9 mouse cellular contexts compared by ENCODE assay signal in the genomic region with DNA sequence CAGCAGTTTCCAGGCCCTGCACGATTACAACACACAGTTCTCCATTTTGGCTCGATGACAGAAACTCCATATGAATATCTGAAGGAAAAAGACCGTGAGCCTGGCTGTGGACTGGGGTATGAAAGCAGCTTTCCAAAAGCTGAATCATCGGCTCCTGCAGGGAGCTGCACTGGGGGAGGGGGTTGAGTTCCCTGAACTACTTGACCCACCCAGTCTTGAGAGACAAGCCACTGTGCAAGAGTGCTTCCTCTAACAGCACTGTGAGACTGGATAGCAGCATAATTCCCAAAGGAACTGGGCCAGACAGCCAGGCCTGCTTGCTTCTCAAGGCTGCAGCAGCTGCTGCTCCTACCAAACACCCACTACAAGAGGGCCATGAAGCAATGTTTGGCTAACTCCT.
DNase-seq lines count a peak whose midpoint lies in the region; ATAC-seq and TF ChIP-seq lines count a peak whose summit lies in the region.
"Had no signal": no experiment of that assay in that cellular context is flagged by ENCODE, and none has a peak within 500 bp of the region (broad histone marks: within the 10 kb centered on the region; RNA-seq: fewer than 3 reads in every experiment).

No protein-coding gene starts in this region.

- WGBS in intestine, embryonic 15.5 days, result 37% methylated on average over 4 of the region's 4 CpGs
- WGBS in intestine, postnatal 0 days, result 56% methylated on average over 4 of the region's 4 CpGs
- WGBS in lung, postnatal 0 days, result 15% methylated on average over 4 of the region's 4 CpGs

- H3K36me3 ChIP-seq in intestine, embryonic 15.5 days, result no peaks in the 10 kb centered on the region
- H3K36me3 ChIP-seq in intestine, postnatal 0 days (ENCODE audit: control insufficient read depth, insufficient read depth), result no peaks in the 10 kb centered on the region
- H3K36me3 ChIP-seq in lung, postnatal 0 days (ENCODE audit: insufficient read depth, low read length), result no peaks in the 10 kb centered on the region

- TF ChIP-seq CTCF in intestine, postnatal 0 days (IDR thresholded peaks at IDR 0.05; ENCODE audit: low read depth), result no peak
- TF ChIP-seq CTCF in lung, postnatal 0 days (IDR thresholded peaks at IDR 0.05), result no peak

- H3K4me2 ChIP-seq in intestine, embryonic 15.5 days (replicated peaks), result no peak overlapping the region
- no peak overlapping the region for H3K4me2 ChIP-seq in intestine, postnatal 0 days (replicated peaks; ENCODE audit: low read depth)
- H3K4me2 ChIP-seq in lung, postnatal 0 days (replicated peaks; ENCODE audit: low read depth, low read length), result no peak overlapping the region

- peak; percentile 17; the same call in 1 of the 2 replicates for TF ChIP-seq EP300 in lung, postnatal 0 days (IDR thresholded peaks at IDR 0.05)

- H3K4me3 ChIP-seq in intestine, embryonic 15.5 days (replicated peaks), result no peak overlapping the region
- H3K4me3 ChIP-seq in intestine, postnatal 0 days (ENCODE audit: low read depth, low read length), result no peak overlapping the region
- no peak overlapping the region for H3K4me3 ChIP-seq in lung, postnatal 0 days (ENCODE audit: low read depth, low read length)

- no peak overlapping the region for H3K9ac ChIP-seq in intestine, embryonic 15.5 days
- no peak overlapping the region for H3K9ac ChIP-seq in intestine, postnatal 0 days (ENCODE audit: low read depth, low read length)
- no peak overlapping the region for H3K9ac ChIP-seq in lung, postnatal 0 days (replicated peaks; ENCODE audit: low read depth)

- DNase-seq in ZHBTc4 (ENCODE audit: low read depth, low spot score), result peak; percentile 17
- DNase-seq in heart, adult 8-10 months (ENCODE audit: low spot score), result peak; percentile 55
- peak; percentile 96 for DNase-seq in lung, postnatal 0 days (ENCODE audit: low spot score)
- no peak for DNase-seq in left cerebral cortex, adult 9 months (ENCODE audit: low spot score in 2 of 2)
- DNase-seq in ovary, postnatal 36 days (ENCODE audit: low spot score), result no peak
- no peak for DNase-seq in cerebellum, adult 11 months

- no peak overlapping the region for H3K27ac ChIP-seq in intestine, embryonic 15.5 days
- no peak overlapping the region for H3K27ac ChIP-seq in intestine, postnatal 0 days (ENCODE audit: low read depth, low read length)
- no peak overlapping the region for H3K27ac ChIP-seq in lung, postnatal 0 days (ENCODE audit: low read length)
- H3K27ac ChIP-seq: macrophage had no signal

- no peaks in the 10 kb centered on the region for H3K27me3 ChIP-seq in intestine, embryonic 15.5 days (replicated peaks)
- H3K27me3 ChIP-seq in intestine, postnatal 0 days (replicated peaks; ENCODE audit: control insufficient read depth, insufficient read depth, low read length), result no peaks in the 10 kb centered on the region
- no peaks in the 10 kb centered on the region for H3K27me3 ChIP-seq in lung, postnatal 0 days (replicated peaks; ENCODE audit: insufficient read depth, low read length)

- peak; percentile 53 for ATAC-seq in intestine, embryonic 15.5 days
- no peak for ATAC-seq in intestine, postnatal 0 days
- ATAC-seq in lung, postnatal 0 days, result peak; percentile 98

- H3K9me3 ChIP-seq in intestine, embryonic 15.5 days, result no peaks in the 10 kb centered on the region
- H3K9me3 ChIP-seq in intestine, postnatal 0 days (ENCODE audit: control insufficient read depth), result no peaks in the 10 kb centered on the region
- H3K9me3 ChIP-seq in lung, postnatal 0 days (ENCODE audit: low read length), result no peaks in the 10 kb centered on the region

- 0 out of 2 replicates have a peak, but pooled peaks cover 2% of the 10 kb centered on the region for H3K4me1 ChIP-seq in intestine, embryonic 15.5 days (replicated peaks)
- H3K4me1 ChIP-seq in intestine, postnatal 0 days (replicated peaks; ENCODE audit: control insufficient read depth, insufficient read depth, low read length), result no peaks in the 10 kb centered on the region
- H3K4me1 ChIP-seq in lung, postnatal 0 days (ENCODE audit: insufficient read depth, low read depth, low read length), result 0 out of 2 replicates have a peak, but pooled peaks cover 3% of the 10 kb centered on the region

Comparison
In these comparisons a context has a peak if more than half of its experiments do, and no peak if none do; other contexts are left out.
1. DNase-seq: peak in ZHBTc4 (single experiment), heart, adult 8-10 months (single experiment) and lung, postnatal 0 days (single experiment); none in left cerebral cortex, adult 9 months (0 of 2), ovary, postnatal 36 days (single experiment) and cerebellum, adult 11 months (single experiment).